Mouse (Mus musculus) thymus, adult 2 months (tissue): ENCODE data around the gene Gm11060.

Experiments used
- CTCF ChIP-seq: fragments of 200-500 bp; IDR thresholded peaks from 2 replicates; pipeline ENCODE4 v1.5.1; 2012; ENCODE audit warnings: mild to moderate bottlenecking, control low read depth, low read length, moderate library complexity, borderline replicate concordance; ENCODE audit not compliant: control insufficient read depth, poor library complexity, insufficient read depth; ENCODE audit errors: extremely low read depth
- POLR2A ChIP-seq: fragments of 200-500 bp; IDR thresholded peaks from 2 replicates; pipeline ENCODE4 v1.6.1; 2012; ENCODE audit warnings: mild to moderate bottlenecking, low read length, control low read depth, moderate library complexity; ENCODE audit not compliant: control insufficient read depth, poor library complexity, insufficient read depth; ENCODE audit errors: extremely low read depth

DNA sequence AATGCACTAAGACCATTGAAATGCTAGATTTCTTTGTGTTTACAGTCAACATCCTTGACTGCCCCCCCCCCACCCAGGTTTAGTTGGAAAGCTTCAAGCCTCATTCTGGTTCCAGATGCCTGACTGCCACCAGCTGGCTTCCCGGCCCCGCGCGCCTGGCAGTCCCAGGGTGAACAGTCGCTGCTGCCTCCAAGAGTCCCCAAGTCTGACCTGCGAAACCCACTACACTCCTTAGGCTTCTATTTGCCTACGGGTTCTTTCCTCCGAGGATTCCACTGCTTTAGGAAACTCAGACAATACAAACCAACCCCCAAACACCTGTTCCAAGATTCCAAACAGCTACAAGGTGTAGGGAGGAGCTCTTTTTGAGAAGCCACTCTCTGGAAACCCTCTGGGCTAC lies 33.4 kb downstream of the Gm11060 start:
- TF ChIP-seq POLR2A: no peak
- TF ChIP-seq CTCF: no peak
